Mouse (Mus musculus) cerebellum, adult (tissue): ENCODE measurements at regions not wholly inside any gene's neighbourhood (a gene's known extent, or its start where the extent isn't known, plus 50 kb on each side); places are given as distances from the start of the nearest gene placed in this dataset.
A peak's percentile ranks its signal among the peaks of the same experiment; 100 is the strongest.
"Not testable (repeated sequence)": the region's sequence is repeated elsewhere in the genome, so short reads cannot be mapped to it uniquely, and the experiment has no call there.

Experiments used
- ATAC-seq: cut with Nextera tagmentation; 2 replicates; pipeline ENCODE4 v1.9.2; 2017; ENCODE audit warnings: mild to moderate bottlenecking, moderate library complexity, mixed read lengths; ENCODE audit not compliant: insufficient number of reproducible peaks, low FRiP score, low TSS enrichment

GRCm38 (mm10) chr12:20196386-20196785 is 242.1 kb downstream of the Gm21863 start:
- not testable (repeated sequence) for ATAC-seq

DNA sequence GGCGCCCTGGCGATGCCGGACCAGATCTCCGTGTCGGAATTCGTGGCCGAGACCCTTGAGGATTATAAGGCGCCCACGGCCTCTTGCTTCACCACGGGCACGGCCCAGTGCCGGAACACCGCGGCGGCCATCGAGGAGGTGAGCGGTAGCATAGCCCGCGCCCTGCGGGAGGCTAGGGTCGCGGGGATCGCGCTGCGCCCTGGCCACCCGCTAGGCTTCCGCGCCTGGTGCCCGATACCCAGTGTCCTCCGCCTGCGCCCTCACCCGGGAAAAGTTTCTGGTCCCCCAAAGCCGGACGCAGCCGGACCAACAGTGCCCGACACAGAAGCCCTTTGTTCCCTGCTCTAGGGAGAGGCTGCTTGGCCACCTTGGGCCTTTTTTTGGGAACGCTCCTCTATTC is 242.6 kb downstream of the Gm21863 start:
- not testable (repeated sequence) for ATAC-seq

DNA sequence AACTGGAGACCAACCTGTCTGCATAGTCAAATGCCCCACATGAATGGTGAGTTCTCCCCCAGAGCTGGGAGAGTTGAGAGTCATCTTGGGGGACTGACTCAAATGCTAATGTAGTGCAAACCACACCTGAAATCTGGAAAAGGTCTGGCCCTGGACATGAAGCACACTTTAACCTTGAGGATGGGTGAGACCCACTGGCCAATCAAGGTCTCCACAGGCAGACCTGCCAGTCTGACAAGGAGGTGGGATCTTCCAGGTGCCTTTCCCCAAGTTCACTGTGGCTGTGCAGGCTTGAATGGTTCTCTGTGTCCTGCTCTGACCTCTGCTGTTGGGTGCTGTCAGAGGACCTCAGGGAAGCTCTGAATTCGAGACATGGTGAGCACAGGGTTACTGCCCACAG is 269.6 kb downstream of the Gm21863 start:
- not testable (repeated sequence) for ATAC-seq

DNA sequence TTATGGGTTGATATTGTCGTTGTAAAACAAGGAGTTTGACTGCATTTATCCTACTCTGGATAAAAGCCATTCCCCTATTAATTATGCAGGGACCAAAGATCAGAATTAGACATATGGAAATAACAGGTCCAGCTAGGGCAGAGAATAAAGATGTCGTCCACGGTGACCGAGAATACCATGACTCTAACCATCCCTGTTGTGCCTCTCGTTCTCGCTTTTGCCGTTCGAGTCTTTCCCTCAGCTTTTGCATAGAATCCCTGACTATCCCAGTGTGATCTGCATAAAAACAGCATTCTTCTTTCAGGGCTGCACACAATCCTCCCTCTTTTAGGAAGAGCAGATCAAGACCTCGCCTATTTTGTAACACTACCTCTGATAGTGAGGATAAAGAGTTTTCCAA is 272.5 kb downstream of the Gm21863 start:
- ATAC-seq = not testable (repeated sequence)

GRCm38 (mm10) chr12:20227427-20228160 is 273.3 kb downstream of the Gm21863 start:
- not testable (repeated sequence) for ATAC-seq

DNA sequence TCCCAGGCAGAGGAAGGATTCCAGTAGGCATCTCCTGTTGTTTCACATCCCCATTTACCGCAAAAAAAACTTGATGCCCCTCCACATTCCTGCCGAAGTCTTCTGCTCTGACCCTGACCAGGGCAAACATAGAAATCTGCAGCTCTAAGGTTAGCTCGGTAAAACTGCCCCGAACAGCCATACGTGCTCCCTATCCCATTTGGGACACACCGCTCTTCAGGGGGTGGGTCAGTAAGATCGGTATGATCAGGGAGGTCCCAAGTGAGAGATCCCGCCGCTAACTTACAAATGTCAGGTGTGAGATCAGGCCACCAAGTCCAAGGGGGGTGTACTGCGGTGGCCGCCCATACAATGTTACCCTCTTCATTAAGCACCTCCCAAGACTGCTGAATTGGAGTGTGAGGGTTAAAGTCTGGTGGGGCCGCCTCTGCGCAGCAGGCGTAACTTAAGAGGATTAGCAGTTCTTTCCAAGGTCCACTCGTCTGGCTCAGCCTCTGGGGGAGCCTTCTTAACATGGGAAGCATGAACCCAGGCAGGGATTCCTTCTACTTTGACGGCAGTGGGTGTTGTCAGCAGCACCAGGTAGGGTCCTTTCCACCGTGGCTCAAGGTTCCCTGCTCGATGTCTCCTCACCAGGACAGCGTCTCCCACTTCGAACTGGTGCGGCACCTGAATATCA is 274.2 kb downstream of the Gm21863 start:
- not testable (repeated sequence) for ATAC-seq

DNA sequence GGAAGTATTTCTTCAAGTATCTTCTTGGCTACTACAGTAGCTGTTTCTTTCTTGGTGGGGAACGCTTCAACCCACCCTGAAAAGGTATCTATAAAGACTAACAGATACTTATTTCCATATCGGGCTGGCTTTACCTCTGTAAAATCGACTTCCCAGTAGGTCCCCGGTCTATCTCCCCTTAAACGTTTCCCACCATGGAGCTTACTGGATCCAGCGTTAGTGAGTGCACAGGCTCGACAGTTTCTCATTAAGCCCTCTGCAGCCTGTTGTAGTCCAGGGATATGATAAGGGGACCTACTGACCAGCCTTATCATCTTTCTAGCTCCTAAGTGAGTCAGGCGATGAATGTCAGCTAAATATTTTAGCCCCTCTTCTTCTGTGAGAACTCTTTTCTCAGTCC is 275.1 kb downstream of the Gm21863 start:
- ATAC-seq = not testable (repeated sequence)

DNA sequence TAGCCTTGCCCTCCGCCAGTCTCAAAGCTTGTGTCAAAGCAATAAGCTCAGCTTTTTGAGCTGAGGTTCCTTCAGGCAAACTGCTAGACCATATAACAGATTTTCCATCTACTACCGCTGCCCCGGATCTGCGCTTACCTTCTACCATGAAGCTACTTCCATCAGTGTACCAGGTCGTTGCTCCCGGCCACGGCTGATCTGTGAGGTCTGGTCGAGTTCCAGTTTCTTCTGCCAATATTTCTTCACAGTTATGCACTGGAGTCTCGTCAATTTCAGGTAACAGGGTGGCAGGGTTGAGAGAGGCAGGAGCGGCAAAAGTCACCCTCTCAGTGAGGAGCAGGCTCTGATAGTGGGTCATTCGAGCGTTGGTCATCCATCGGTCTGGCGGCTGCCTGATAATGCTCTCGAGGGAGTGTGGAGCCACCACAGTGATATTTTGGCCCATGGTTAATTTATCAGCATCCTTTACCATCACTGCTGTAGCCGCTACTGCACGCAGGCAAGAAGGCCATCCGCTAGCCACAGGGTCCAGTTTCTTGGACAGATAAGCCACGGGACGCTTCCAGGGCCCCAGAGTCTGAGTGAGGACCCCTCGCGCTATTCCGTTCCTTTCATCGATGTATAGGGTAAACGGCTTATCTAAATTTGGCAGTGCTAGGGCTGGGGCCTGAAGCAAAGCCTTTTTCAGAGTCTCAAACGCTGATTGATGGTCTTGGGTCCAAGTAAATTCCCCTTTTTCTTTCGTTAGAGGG is 276.0 kb downstream of the Gm21863 start:
- ATAC-seq = no peak

DNA sequence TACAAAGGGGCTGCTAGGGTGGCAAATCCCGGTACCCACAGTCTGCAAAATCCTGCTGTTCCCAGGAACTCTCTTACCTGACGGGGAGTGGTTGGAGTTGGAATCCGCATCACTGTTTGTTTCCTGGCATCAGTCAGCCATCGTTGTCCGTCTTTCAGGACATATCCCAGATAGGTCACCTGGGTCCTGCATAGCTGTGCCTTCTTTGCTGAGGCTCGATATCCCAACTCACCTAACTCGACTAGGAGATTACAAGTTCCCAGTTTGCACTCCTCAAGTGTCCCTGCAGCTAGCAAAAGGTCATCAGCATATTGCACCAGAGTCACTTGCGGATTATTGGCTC is 276.6 kb downstream of the Gm21863 start:
- no peak for ATAC-seq

DNA sequence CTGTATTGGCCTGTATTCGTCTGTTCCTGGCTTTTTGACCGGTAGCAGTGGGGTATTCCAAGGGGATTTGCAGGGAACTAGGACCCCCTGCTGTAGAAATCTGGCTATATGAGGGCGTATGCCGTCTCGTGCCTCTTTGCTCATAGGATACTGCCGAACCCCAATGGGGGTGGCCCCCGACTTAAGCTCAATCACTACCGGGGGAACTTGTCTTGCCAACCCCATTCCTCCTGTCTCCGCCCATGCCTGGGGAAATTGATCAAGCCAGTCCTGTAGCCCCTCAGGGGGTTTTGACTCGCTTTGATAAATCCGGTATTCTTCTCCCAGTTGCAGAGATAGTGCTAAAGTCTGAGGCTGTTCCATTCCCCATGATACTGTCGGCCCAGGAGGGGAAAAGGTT is 277.2 kb downstream of the Gm21863 start:
- ATAC-seq = 0 out of 2 replicates have a peak, but pooled peaks have one; percentile 31

- ATAC-seq = no peak
Measured at GRCm38 (mm10) chr12:20231986-20232541, 277.8 kb downstream of the Gm21863 start.

DNA sequence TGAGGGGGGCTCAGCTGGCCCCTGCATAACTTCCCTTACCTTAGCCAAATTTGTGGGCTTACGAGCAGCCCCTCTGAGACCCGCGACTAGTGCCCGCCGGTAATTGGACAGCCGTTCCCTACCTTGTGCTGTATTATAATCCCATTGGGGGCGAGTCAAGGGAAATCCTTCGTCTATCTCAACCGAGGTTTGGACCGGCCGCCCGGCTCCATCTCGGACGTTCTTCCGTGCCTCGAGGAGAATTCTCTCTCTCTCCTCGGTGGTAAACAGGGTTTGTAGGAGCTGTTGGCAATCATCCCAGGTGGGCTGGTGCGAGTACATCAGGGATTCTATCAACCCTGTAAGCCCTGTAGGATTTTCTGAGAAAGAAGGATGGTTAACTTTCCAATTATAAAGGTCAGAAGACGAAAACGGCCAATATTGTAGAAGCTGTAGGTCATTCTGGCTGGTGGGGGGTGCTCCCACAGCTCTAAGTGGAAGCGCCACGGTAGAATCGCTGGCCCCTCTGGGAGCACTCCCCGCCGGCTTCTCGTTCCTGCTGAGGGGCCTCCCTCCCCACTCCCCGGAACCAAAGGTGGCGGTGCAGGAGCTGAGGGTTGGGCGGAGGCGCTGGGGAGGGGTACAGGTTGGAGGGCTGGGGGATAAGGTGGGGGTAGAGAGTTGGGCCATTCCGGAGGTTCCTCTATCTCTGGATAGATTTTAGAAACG is 278.6 kb downstream of the Gm21863 start:
- ATAC-seq = peak; percentile 62; the same call in 1 of the 2 replicates

DNA sequence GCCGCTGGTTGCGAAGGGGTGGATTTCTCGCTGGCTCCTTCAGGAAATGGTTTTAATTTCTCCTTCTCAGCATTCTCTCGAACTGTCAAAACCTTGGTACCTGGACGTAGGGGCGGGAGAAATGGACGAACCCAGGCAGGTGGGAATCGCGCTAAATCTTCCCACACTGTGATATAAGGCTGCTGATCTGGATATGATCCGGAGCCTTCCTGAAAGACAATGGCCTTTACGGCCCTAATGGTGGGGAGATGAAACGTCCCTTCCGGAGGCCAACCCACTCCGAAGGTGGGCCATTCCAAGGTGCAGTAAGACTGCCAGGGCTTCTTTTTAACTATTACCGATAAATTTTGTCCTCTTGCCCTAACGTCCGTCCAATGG is 279.1 kb downstream of the Gm21863 start:
- ATAC-seq = peak; percentile 46; the same call in 1 of the 2 replicates

- peak; percentile 49 for ATAC-seq
Measured at GRCm38 (mm10) chr12:20233871-20234307, 279.6 kb downstream of the Gm21863 start.
